Mouse (Mus musculus): ENCODE measurements around the gene Foxred1.

Foxred1 gene

DNA sequence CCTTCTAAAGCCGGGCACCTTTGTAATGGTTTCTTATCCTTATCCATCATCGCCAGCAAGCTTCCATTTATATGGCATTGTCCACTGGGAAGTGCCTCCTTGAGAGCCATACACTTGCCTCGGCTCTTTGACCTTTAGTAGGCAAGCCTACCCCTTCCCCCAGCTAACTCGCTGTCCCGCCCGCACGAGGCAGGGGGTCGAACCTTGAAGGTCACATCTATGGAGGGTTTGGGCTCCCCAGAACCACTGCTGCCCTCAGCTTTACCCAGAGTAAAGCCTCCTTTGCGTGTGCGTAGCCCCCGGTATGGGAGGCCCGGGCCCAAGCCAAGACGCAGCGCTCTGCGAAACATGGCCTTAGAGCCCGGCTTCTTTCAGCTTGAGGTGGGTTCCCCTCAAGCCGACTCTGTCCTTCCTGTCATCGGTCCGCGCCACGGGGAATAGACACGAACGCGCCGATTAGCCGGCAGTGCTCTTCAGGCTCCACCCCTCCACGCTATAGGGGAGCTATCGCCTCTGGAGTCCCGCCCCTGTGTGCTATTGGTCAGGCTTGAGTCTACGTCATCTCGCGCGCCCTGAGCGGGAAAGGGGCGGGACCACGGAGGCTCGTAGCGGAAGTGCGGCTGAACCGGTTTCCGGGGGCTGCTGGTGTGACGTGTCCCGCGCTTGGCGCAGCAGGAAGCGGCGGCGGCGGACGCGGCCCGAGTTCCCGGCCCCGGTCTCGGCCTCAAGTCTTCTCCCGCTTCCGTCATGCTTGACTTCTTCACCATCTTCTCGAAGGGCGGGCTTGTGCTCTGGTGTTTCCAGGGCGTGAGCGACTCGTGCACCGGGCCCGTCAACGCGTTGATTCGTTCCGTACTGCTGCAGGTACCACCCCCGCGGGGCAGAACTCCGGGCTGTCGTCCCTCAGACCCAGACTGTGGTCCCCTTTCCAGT lies at the start of gene Foxred1:
Gene Foxred1, minus strand, starts transcription at position 514 of the 933 bp plus-strand sequence.
- in situ Hi-C loops (cut with MboI), result no loop called here

DNA sequence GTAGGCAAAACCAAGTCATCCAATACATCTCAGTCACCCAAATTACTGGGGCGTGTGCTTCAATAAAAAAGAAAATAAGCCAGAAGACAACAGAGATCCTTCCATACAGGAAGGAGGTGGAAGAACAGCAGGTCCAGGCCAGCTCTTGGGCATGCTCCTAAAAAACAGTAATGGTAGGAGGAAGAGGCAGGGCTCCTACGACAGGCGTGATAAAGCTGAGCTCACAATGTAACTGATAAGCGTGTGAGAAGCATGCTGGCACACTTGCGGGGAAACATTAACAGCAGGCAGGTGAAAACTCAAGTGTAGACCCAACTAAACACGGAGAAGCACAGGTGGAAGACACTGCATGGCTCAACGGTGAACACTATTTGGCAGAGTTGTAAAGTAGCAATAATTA lies 46.5 kb upstream of the Foxred1 start:
- in situ Hi-C loops (cut with MboI), result no loop called here

DNA sequence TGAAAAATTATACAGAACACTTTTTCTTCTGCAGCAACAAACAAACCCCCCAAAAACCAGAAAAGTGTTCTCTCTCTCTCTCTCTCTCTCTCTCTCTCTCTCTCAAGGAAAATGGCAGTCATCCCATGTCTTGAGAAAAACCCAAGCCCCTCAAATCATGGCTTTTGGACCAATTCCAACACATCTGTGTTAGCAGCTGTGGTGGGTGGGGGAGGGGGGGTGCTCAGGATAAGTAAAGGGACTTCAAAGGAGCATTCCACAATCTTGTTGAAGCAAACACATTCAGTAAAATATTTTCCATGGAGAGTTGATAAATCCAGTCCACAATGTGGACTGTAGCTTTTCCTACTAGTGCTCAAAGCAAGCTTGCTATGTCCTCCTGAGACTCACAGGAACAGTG lies 38.6 kb upstream of the Foxred1 start:
- in situ Hi-C loops (cut with MboI), result no loop called here

DNA sequence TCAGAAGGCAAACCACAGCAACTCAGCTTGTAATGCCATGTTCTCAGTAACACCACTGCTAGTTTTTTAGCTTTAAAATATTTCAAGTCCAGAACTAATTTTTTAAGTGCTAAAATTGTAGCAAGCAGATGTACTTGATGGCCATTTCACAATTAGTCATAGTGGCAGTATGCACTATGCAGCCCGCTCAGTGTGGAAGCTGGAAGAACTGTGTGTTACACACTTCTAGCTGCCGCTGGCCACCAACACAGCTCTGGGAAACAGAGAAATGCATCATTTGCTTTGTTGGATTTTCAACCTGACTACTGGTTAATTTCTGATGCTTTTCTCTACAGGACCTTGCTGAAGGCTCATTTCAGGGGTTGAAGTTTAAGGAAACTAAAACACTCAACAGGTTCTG lies 36.5 kb upstream of the Foxred1 start:
- in situ Hi-C loops (cut with MboI), result no loop called here

DNA sequence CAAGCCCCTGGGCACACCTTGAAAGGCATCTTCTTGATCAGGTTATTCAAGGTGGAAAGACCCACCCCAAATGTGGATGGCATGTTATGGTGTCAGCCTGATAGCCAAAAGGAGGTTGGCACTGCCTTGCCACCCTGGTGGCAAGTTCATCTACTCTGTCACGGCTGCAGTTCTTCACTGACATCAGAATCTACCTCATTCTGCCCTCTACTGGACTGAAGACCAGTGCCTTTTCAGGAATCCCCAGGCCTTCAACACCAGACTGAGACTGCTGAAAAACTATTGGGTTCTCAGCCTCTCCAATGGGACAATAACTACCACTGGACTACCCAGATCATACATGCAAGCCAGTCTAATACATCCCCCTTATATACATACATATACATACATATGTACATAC lies 28.9 kb upstream of the Foxred1 start:
- in situ Hi-C loops (cut with MboI), result no loop called here

DNA sequence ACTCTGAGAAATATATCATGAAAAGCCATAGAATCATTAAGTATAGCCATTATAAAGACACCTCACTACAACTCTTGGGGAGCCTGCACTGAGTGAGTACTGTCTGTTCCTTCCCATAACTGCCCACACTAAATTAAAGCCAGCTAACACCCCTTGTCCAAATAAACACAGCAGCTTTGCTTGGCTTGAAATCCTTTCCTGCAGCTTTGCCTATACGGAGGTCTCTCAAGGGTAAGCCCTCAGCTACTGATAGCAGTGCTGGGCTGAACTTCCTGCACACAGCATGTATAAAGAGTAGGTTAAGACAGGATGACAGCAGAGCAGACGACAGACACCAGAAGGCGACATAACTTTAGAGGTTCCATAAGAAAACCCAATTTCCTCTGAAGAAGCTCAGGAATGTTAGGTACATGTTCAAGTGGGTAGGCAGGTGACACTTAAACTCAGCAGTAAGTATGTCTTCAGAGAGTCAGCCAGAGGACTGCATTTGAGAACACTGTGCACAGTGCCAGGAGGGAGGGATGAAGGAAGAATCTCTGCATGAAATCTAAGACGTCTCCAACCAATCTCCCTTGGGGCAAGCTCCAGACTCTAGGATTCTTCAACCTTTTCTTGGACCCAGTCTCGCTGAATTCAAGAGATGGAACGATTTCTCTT lies 28.2 kb upstream of the Foxred1 start:
- in situ Hi-C loops (cut with MboI), result no loop called here

DNA sequence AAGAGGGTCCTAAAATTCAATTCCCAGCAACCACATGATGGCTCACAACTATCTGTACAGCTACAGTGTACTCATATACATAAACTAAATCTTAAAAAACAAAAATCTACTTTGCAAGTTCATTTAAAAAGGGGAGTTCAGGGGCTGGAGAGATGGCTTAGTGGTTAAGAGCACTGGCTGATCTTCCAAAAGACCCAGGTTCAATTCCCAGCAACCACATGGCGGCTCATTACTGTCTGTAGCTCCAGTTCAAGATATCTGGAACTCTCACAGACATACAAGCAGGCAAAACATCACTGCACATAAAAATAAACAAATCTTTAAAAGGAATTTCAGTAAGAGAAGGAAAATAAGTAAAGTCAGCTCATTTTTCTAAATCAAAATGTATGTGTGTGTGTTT lies 27.5 kb upstream of the Foxred1 start:
- in situ Hi-C loops (cut with MboI), result no loop called here

DNA sequence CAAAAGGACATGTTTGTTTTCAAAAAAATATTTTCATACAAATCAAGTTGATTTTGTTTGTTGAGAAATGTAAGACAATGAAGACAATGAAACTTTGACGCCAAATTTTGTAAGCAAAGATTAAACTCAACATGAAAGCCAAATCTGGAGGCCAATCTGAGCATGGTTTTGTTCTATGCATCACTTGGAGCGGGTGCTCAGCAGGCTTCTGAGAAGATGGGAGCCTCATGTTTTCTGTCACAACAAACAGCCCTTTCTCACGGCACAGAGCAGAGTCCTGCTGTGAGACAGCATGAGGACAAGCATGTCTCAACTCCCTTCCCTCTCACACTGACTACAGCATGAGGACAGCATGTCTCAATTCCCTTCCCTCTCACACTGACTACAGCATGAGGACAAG lies 25.1 kb upstream of the Foxred1 start:
- in situ Hi-C loops (cut with MboI), result no loop called here

DNA sequence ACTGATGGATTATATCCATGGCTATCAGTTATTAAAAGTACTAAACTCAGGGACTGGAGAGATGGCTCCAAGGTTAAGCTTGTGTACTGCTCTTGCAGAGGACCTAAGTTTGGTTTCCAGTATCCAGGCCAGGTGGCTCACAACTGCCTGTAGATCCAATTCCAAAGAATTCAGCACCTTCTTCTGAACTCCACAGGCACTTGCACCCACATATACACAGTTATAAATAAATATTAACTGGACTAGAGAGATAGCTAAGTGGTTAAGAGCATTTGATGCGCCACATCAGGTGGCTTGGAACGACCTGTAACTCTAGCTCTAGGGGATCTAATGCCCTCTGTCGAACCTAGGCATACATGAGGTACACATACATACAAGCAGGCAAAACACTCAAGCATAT lies 17.8 kb upstream of the Foxred1 start:
- in situ Hi-C loops (cut with MboI), result no loop called here

DNA sequence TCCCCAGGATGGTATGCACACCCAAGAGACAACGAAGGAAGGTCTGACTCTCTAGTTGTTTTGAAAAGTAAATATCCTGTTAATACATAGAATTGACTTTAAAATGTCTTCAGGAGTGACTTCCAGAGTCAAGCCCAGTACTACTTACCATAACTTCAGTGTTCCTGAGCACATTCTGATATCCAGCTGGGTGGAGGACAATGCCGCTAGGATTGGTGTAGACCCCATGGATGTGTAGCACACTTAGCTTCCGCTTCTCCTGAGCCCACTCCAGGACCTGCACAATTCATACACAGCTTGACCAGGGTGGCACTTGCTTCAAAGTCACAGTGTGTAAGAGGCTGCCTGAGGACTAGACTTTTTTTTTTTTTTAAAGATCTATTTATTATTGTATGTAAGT lies 12.6 kb upstream of the Foxred1 start:
- in situ Hi-C loops (cut with MboI), result no loop called here

DNA sequence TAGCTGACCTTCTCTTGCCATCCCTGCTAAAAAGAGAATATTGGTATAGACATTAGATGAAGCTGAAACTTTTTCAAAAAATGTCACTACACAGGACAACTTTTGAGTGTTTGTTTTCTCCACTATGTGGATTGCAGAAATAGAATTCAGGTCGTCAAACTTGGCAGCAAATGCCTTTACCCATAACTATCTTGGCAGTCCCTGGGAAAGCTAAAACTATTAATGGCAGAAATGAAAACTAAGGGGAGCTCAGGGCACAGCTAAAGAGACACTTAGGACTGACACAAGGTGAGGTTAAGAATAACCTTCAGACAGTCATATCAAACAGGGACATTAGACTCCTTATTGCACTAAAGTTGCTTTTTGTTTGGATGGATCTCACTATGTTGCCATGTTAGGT lies 7.1 kb upstream of the Foxred1 start:
- in situ Hi-C loops (cut with MboI), result no loop called here

DNA sequence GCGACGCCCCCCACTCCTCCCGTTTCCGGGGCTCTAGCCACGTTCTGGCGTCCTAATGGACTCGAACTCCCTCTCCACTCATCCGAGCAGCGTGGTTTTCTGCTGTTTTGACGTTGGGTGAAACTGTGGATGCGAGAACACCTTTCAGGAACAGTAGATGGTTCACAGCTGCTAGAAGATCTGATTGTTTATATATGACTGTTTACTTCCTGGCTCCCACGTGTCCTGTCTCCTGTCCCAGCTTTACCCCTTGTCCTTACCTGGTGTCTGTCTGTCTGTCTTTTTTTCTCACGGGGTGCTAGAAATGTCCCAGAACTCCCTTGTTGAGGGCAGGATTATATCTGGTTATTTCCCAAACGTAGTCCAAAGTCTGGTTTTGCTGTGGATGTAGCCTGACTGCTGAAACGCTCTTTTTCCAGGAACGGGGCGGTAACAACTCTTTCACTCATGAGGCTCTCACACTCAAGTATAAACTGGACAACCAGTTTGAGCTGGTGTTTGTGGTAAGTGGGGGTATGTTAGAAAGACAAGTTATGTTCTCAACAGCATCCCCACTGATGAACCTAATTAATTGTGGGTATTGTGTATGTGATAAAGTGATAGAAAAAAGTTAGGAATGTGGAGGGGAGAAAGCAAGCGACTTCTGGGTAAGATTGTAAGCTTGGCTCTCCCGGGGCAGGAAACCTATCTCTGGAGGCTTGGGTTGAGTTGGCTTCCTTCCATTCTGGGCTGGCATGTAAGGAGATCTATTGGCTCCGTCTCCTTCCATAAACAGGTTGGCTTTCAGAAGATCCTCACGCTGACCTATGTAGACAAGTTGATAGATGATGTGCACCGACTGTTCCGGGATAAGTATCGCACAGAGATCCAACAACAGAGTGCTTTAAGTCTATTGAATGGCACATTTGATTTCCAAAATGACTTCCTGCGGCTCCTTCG lies 987 bp upstream of the Foxred1 start:
- in situ Hi-C loops (cut with MboI), result no loop called here

DNA sequence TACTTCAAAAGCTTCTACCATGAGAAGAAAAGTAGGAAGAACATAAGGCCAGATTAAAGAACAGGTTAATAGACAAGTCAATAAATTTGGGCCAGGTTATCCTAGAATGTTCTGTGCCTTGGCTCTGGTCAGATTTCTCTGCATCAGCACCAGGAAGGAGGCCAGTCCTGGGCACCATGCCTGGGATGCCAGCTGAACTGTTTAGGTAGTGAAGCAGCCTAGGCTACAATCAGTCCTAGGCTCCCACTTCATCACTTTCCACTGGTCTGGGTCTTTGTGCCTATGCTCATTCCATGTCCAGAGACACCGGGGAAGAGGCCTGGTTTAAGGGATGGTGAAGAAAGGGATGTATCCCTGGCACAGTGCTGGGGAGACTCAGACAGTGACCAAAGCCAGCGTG lies 6.4 kb downstream of the Foxred1 start:
- in situ Hi-C loops (cut with MboI), result no loop called here

DNA sequence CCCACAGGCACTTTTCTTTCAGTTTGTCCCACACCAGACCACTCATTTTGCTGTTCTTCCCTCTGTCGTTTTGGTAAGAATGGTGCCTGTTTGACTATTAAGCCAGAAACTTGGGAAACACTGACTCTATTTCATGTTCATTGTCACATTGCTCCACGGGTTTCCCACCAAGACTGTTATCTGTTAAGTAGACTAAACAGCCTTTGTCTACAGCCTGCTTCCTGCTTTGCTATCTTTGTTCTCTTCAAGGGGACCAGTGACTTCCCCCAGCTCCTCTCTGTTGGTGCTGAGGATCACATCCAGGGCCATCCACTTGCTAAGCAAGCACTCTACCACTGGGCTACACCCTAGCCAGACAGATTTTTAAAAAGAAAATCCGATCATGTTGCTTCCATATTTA lies 7.3 kb downstream of the Foxred1 start:
- in situ Hi-C loops (cut with MboI), result no loop called here

DNA sequence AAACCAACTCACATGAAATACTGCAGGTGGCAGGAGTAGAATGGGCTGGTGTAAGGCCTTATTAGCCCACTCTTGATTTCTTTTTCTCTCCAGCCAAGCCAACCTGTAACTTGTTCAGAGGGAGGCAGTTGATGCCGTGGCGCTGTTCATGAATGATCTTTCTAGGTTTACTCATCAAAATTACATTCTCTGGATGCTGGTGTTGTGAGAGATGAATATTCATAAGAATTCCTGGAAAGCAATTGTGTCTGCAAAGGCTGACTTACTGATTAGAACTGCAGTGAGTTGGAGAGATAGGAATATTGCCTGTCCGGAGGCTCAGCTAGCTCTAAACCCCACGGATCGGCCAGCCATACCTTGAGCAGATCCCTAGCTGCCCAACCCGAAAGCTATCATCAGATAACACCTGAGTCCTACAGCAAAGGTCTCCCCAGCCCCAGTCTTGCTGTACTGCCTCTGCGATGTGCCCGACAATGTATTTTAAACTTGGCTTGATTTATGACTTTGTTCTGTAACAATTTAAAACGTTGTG lies 10.3 kb downstream of the Foxred1 start:
- in situ Hi-C loops (cut with MboI), result no loop called here

DNA sequence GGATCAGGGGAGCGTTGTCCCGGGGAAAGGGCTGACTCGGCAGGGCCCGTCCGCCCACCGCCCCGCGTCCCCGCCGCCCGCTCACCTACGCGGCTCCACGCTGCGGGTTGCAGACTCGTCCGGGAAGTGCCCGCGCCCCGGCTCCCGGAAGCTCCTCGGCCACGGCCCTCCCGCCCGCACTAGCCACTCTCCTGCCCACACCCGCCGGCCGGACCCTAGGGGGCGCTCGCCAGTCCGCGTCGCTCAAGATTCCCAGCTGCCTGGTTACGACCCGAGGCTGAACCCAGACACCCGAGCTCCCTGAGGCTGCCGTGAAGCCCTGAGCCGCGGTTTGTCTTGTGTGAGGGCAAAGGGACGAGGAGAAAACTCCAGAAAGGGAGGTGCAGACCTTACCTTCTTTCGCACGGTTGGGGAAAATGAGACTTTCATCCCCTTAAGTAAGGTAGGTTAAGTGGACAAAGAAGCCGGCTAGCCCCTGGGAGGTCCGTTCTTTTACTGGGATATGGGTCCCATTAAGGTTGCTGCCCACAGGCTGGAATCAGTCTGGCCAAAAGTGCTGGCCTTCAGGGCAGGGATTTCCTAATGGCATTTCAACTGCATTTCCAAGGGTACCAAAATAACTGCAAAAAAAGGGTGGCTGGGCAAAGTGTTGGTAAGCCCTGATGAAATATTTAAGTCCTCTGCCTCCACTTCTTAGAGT lies 10.9 kb downstream of the Foxred1 start, which contains the start of the genes Srpr and Tirap:
Gene Srpr, plus strand, starts transcription at position 404 of the 700 bp plus-strand sequence.
Gene Tirap, minus strand, starts transcription at position 520 of the 700 bp plus-strand sequence.
- in situ Hi-C loops (cut with MboI), result no loop called here

DNA sequence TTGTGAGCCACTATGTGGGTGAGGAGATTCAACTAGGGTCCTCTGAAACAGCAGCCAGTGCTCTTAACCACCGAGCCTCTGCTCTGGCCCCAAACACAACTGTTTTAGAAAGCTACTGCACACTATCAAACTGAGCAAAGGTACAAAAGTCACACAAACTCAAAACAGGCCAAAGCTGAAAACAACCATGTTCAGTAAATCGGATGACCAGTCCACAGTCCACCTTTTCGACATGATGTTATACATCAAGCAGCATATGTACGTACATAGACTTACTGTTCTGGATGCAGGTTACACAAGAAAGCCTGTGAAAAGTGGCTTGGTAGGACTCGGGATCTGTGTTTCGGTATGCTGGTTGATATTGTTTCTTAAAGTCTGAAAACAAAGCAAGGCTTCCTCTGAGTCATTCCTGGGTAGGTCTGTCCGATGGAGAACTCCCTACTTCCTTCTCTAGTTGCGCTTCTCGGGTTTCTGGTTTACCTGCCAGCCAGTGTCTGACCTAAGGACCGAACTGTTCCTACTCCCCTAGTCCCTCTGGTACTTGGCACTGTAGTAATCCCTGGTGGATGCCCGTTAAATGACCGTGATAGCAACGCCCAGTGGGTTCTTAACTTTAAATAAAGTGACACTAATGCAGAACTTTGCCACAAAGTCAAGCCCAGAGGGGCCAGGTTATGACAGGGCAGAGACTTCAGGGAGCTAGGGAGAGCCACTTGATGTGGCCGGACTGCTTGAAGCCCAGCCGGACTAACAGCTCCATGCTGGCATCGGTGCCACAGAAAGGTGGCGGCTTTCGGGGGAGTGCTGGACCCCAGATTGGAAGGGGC lies 11.7 kb downstream of the Foxred1 start:
- in situ Hi-C loops (cut with MboI), result no loop called here

DNA sequence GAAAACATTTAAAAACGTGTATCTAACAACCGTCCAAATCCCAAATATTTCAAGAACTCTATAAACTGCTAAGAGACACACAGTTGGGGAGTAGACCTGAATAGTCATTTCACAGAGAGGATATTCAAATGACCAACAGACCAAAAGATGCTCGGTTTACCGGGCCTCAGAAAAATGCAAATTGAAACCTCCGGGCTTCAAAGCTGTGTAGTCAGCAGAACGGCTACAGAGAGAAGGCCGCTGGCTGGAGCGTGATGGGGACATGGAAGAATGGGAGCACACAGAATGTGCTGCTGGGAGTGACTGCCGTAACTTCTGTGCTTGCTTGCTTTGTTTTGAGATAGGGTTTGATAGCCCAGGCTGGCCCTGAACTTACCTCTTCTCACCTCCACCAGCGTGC lies 12.5 kb downstream of the Foxred1 start:
- in situ Hi-C loops (cut with MboI), result no loop called here

DNA sequence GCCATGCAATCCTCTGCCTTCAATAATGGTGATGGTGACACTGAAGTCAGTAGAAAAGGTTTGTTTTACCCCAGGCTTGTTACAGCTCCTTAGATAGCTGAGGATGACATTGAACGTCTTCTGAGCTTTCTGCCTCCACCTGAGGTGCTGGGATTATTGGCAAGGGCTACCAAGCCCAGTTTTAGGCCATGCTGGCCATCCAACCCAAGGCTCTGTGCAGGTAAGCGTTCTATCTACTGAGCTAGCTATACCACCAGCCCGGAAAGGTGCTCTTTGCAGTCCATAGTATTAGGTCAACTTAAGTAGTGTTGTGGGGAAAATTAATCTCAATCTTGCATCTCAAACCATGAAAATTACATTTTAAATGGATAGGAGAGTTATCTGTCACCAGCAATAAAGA lies 13.2 kb downstream of the Foxred1 start:
- in situ Hi-C loops (cut with MboI), result no loop called here

DNA sequence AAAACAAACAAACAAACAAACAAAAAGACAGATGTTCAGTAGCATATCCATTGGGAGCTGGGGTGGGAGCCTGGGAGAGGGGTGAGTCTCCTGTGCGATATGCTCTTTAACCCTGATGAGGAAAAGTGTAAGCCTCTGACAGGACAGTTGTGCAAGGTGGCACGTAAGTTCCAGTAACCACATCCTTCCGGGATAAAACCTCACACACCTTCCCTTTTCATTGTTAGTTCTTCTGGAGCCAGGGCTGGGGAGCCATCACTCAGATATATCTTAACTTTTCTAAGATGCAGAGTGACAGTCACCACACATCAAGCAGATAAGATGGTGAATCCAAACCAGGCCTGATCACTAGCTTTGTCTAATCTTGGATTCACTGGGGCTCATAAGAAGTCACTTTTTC lies 16.8 kb downstream of the Foxred1 start:
- in situ Hi-C loops (cut with MboI), result no loop called here

Data from mature B cell (primary cell).